Mouse (Mus musculus): ENCODE results near the gene Mrps5.

DNA sequence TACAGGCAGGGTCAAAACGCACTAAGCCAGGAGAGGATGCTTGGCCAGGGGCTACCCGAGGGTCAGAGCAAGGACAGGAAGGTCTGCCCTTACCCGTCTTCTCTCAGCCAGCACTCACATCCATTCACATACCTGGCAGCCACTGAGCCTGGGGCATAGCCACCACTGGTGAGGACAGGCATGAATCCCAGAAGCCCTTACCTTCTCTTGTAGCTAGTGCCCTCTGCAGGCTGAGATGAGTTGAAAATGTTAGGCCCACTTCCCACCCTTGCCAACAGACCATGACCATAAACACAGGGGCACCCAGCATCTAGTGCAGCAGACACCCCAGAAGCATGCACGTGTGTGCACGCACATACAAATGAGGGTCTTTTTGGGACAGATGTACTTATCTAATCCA lies 35.9 kb upstream of the Mrps5 start:
- TF ChIP-seq GATA1 (IDR thresholded peaks at IDR 0.05; ENCODE audit: low read depth, low read length) (no peak), MAX (IDR thresholded peaks at IDR 0.05; ENCODE audit: low read length) (no peak), NRF1 (IDR thresholded peaks at IDR 0.05; ENCODE audit: insufficient read depth, low read depth, low read length, poor library complexity, severe bottlenecking) (no peak), POLR2A (IDR thresholded peaks at IDR 0.05; ENCODE audit: control insufficient read depth in 1 of 2, insufficient read depth in 1 of 2, low read depth in 1 of 2, low read length in 2 of 2, poor library complexity in 1 of 2) (no peak), ZC3H11A (IDR thresholded peaks at IDR 0.05; ENCODE audit: low read depth, low read length) (no peak), CTCF (IDR thresholded peaks at IDR 0.05 in 2 of 3, conservative IDR thresholded peaks at IDR 0.05 in 1 of 3; ENCODE audit: control insufficient read depth in 1 of 3, insufficient read depth in 1 of 3, low read depth in 2 of 3, low read length in 3 of 3, poor library complexity in 1 of 3, severe bottlenecking in 1 of 3) (peak; percentile 8 to 43 (median 14); a peak in 2 of 6 replicates), KAT2A (conservative IDR thresholded peaks at IDR 0.05; ENCODE audit: low read depth, low read length) (no peak), TBP (IDR thresholded peaks at IDR 0.05; ENCODE audit: low read depth, low read length) (no peak), HCFC1 (IDR thresholded peaks at IDR 0.05; ENCODE audit: low read depth, low read length) (no peak), MYB (IDR thresholded peaks at IDR 0.05; ENCODE audit: low read depth, low read length) (no peak), GABPA (IDR thresholded peaks at IDR 0.05; ENCODE audit: low read depth, low read length) (no peak), MXI1 (IDR thresholded peaks at IDR 0.05; ENCODE audit: low read depth, low read length) (no peak), NELFE (IDR thresholded peaks at IDR 0.05; ENCODE audit: low read depth, low read length) (no peak), EP300 (IDR thresholded peaks at IDR 0.05; ENCODE audit: low read depth in 1 of 2, low read length in 2 of 2) (no peak)

All from MEL (cell line).